Mouse (Mus musculus) right cerebral cortex, postnatal 14 days (tissue): ENCODE measurements at regions not wholly inside any gene's neighbourhood (a gene's known extent, or its start where the extent isn't known, plus 50 kb on each side); places are given as distances from the start of the nearest gene placed in this dataset.

Experiments
- DNase-seq: peaks from one replicate; pipeline ENCODE4 v3.0.0; 2022

- DNase-seq: no peak
These were observed 319.0 kb upstream of the Trib2 start for GRCm38 (mm10) chr12:16135602-16136213.

GRCm38 (mm10) chr12:16134446-16134845 lies 317.7 kb upstream of the Trib2 start:
- no peak for DNase-seq

- no peak for DNase-seq
These were observed 316.5 kb upstream of the Trib2 start for GRCm38 (mm10) chr12:16133253-16133652.

- DNase-seq: no peak
These were observed 315.0 kb upstream of the Trib2 start for GRCm38 (mm10) chr12:16131740-16132077.

GRCm38 (mm10) chr12:16131028-16131739 lies 314.5 kb upstream of the Trib2 start:
- DNase-seq: no peak

GRCm38 (mm10) chr12:16130605-16131004 lies 313.9 kb upstream of the Trib2 start:
- DNase-seq: no peak

- no peak for DNase-seq
These were observed 313.2 kb upstream of the Trib2 start for GRCm38 (mm10) chr12:16129923-16130322.

- DNase-seq: no peak
These were observed 312.5 kb upstream of the Trib2 start for GRCm38 (mm10) chr12:16129243-16129642.

GRCm38 (mm10) chr12:16124906-16125305 lies 308.2 kb upstream of the Trib2 start:
- no peak for DNase-seq

GRCm38 (mm10) chr12:16122353-16123127 lies 305.8 kb upstream of the Trib2 start:
- DNase-seq: no peak

GRCm38 (mm10) chr12:16121787-16122186 lies 305.1 kb upstream of the Trib2 start:
- no peak for DNase-seq

GRCm38 (mm10) chr12:16118710-16119109 lies 302.0 kb upstream of the Trib2 start:
- DNase-seq: no peak

GRCm38 (mm10) chr12:16106946-16107345 lies 290.2 kb upstream of the Trib2 start:
- DNase-seq: no peak

- no peak for DNase-seq
These were observed 282.1 kb upstream of the Trib2 start for GRCm38 (mm10) chr12:16098840-16099239.

GRCm38 (mm10) chr12:16092643-16093042 lies 275.9 kb upstream of the Trib2 start:
- no peak for DNase-seq

- DNase-seq: no peak
These were observed 274.6 kb upstream of the Trib2 start for GRCm38 (mm10) chr12:16091336-16091735.

GRCm38 (mm10) chr12:16083176-16083575 lies 266.5 kb upstream of the Trib2 start:
- DNase-seq: no peak

- no peak for DNase-seq
These were observed 260.5 kb upstream of the Trib2 start for GRCm38 (mm10) chr12:16077215-16077614.

GRCm38 (mm10) chr12:16075962-16076361 lies 259.2 kb upstream of the Trib2 start:
- DNase-seq: no peak

GRCm38 (mm10) chr12:16068940-16069339 lies 252.2 kb upstream of the Trib2 start:
- DNase-seq: peak; percentile 67

- no peak for DNase-seq
These were observed 246.0 kb upstream of the Trib2 start for GRCm38 (mm10) chr12:16062689-16063088.

GRCm38 (mm10) chr12:16060461-16060860 lies 243.7 kb upstream of the Trib2 start:
- no peak for DNase-seq

- no peak for DNase-seq
These were observed 241.5 kb upstream of the Trib2 start for GRCm38 (mm10) chr12:16058255-16058654.

GRCm38 (mm10) chr12:16056831-16057230 lies 240.1 kb upstream of the Trib2 start:
- DNase-seq: no peak
